Mouse (Mus musculus): Measurements from ENCODE around the gene Snrk.

- no peak for TF ChIP-seq CTCF (IDR thresholded peaks at IDR 0.05; ENCODE audit: borderline replicate concordance, insufficient read depth, low read length)
- TF ChIP-seq POLR2A (IDR thresholded peaks at IDR 0.05; ENCODE audit: low read depth, low read length) = no peak
Observed at GRCm38 (mm10) chr9:122132145-122132544, 15.1 kb downstream of the Snrk start.
